In genomic region chr15:75189116-75189515, GRCm38 (mm10) we compare ENCODE assay signal across 9 mouse cellular contexts. TPM values are rescaled to one million over a fixed set of nuclear protein-coding genes. Genes with fewer than 3 reads are reported as not detected.
DNase-seq lines count a peak whose midpoint lies in the region; ATAC-seq and TF ChIP-seq lines count a peak whose summit lies in the region.
"Had no signal": no experiment of that assay in that cellular context is flagged by ENCODE, and none has a peak within 500 bp of the region (broad histone marks: within the 10 kb centered on the region; RNA-seq: fewer than 3 reads in every experiment).

No protein-coding gene starts in this region.

- H3K36me3 ChIP-seq in G1E (replicated peaks): no peaks in the 10 kb centered on the region
- no peaks in the 10 kb centered on the region for H3K36me3 ChIP-seq in hindbrain, postnatal 0 days (ENCODE audit: insufficient read depth, low read length)
- H3K36me3 ChIP-seq: embryonic facial prominence, embryonic 12.5 days had no signal

- no peak overlapping the region for H3K27ac ChIP-seq in hindbrain, postnatal 0 days
- H3K27ac ChIP-seq: embryonic facial prominence, embryonic 12.5 days had no signal

- H3K9ac ChIP-seq in hindbrain, postnatal 0 days (replicated peaks; ENCODE audit: low read length): no peak overlapping the region
- H3K9ac ChIP-seq: embryonic facial prominence, embryonic 12.5 days had no signal

- intact Hi-C loops in gastrocnemius, postnatal 36 days (cut with DNase I): no loop called here

- ATAC-seq in G1E (ENCODE audit: extremely low read depth, insufficient number of reproducible peaks, low FRiP score, poor library complexity, severe bottlenecking): 0 out of 2 replicates have a peak, but pooled peaks have one; percentile 15
- ATAC-seq in hindbrain, postnatal 0 days: no peak

- no peak overlapping the region for H3K4me2 ChIP-seq in hindbrain, postnatal 0 days (ENCODE audit: low read depth, low read length)
- H3K4me2 ChIP-seq: embryonic facial prominence, embryonic 12.5 days had no signal

- 73% methylated on average over 2 of the region's 2 CpGs for WGBS in hindbrain, postnatal 0 days

- H3K9me3 ChIP-seq in G1E (replicated peaks): peaks cover 37% of the 10 kb centered on the region
- no peaks in the 10 kb centered on the region for H3K9me3 ChIP-seq in hindbrain, postnatal 0 days (ENCODE audit: low read length)
- H3K9me3 ChIP-seq: embryonic facial prominence, embryonic 12.5 days had no signal

- H3K27me3 ChIP-seq in G1E (ENCODE audit: insufficient read depth, low read length): no peaks in the 10 kb centered on the region
- H3K27me3 ChIP-seq in hindbrain, postnatal 0 days (ENCODE audit: insufficient read depth, low read length): no peaks in the 10 kb centered on the region
- H3K27me3 ChIP-seq: embryonic facial prominence, embryonic 12.5 days had no signal

- peak; percentile 70 for DNase-seq in heart, adult 11 months
- DNase-seq in heart, adult 9 months (ENCODE audit: low spot score in 2 of 2): no peak
- DNase-seq in 3134 (ENCODE audit: extremely low read depth, insufficient read length, low spot score) (peak; percentile 12), G1E (ENCODE audit: low spot score) (no peak)
- DNase-seq in hindbrain, postnatal 0 days (ENCODE audit: low spot score): peak; percentile 53
- peak; percentile 3 for DNase-seq in retina, postnatal 7 days (ENCODE audit: low read depth, low spot score)
- DNase-seq in gastrocnemius, postnatal 36 days: no peak
- DNase-seq in right cerebral cortex, postnatal 25 days: no peak

- no peak for TF ChIP-seq CTCF in G1E (IDR thresholded peaks at IDR 0.05; ENCODE audit: low read depth, low read length)
- TF ChIP-seq CTCF in hindbrain, postnatal 0 days (IDR thresholded peaks at IDR 0.05; ENCODE audit: low read depth): peak; percentile 78

- no peaks in the 10 kb centered on the region for H3K4me1 ChIP-seq in G1E (ENCODE audit: insufficient read depth, low read depth, low read length)
- no peaks in the 10 kb centered on the region for H3K4me1 ChIP-seq in hindbrain, postnatal 0 days (ENCODE audit: insufficient read depth, low read length)
- H3K4me1 ChIP-seq: embryonic facial prominence, embryonic 12.5 days had no signal

- no peak overlapping the region for H3K4me3 ChIP-seq in G1E (ENCODE audit: low read depth, low read length)
- H3K4me3 ChIP-seq in hindbrain, postnatal 0 days (ENCODE audit: low read length): no peak overlapping the region
- H3K4me3 ChIP-seq: embryonic facial prominence, embryonic 12.5 days had no signal

RNA-seq across cellular contexts. Expression of gene BC025446, which starts 27.1 kb away (rescaled TPM):
- total RNA-seq in G1E (2014; fragmentation: Nextera tagmentation): not detected in 2 replicates
- total RNA-seq in G1E (2017): 0.12 TPM in 1 of 2 replicates, not detected in the other
- polyA plus RNA-seq in G1E (2012): not detected in 2 replicates
- not detected in 2 replicates for total RNA-seq in hindbrain, postnatal 0 days (2014; rRNA removed)
- polyA plus RNA-seq in hindbrain, postnatal 0 days (2015; fragmentation: Nextera tagmentation; extraction: Ambion mirVana): not detected in 2 replicates
- not detected for total RNA-seq in gastrocnemius, postnatal 36 days (2021)
- polyA plus RNA-seq: embryonic facial prominence, embryonic 12.5 days had no signal

RNA-seq across cellular contexts. Expression of gene Ly6g, which starts 34.1 kb away (rescaled TPM):
- total RNA-seq in G1E (2014; fragmentation: Nextera tagmentation) (not detected in 2 replicates), G1E (2017) (not detected in 2 replicates)
- polyA plus RNA-seq in G1E (2012): not detected in 2 replicates
- total RNA-seq in hindbrain, postnatal 0 days (2014; rRNA removed): not detected in 2 replicates
- 0.15 TPM in 1 of 2 replicates, not detected in the other for polyA plus RNA-seq in hindbrain, postnatal 0 days (2015; fragmentation: Nextera tagmentation; extraction: Ambion mirVana)
- total RNA-seq in gastrocnemius, postnatal 36 days (2021): not detected
- polyA plus RNA-seq: embryonic facial prominence, embryonic 12.5 days had no signal

Comparison
In these comparisons a context has a peak if more than half of its experiments do, and no peak if none do; other contexts are left out.
1. DNase-seq: peak in heart, adult 11 months (single experiment), 3134 (single experiment), hindbrain, postnatal 0 days (single experiment) and retina, postnatal 7 days (single experiment); none in heart, adult 9 months (0 of 2), G1E (single experiment), gastrocnemius, postnatal 36 days (0 of 2) and right cerebral cortex, postnatal 25 days (single experiment).